Mouse (Mus musculus) limb, embryonic 11.5 days (tissue): ENCODE measurements around the gene Ttc22. TPM values are rescaled to one million over a fixed set of nuclear protein-coding genes. Genes with fewer than 3 reads are reported as not detected.

Experiments
- ATAC-seq: fragments of 200-750 bp; cut with Nextera tagmentation; 2 replicates; pipeline ENCODE4 v1.8.0; 2017; ENCODE audit warnings: low read depth; ENCODE audit not compliant: insufficient number of reproducible peaks, low FRiP score, low TSS enrichment
- DNase-seq: peaks from one replicate; pipeline ENCODE4 v3.0.0-alpha.2; 2015; ENCODE audit warnings: low spot score
- H3K27ac ChIP-seq: fragments of 300-500 bp; sonication (generic); replicated peaks from 2 replicates; pipeline ENCODE4 v1.5.1; 2014; ENCODE audit warnings: low read depth, mild to moderate bottlenecking, low read length
- H3K27me3 ChIP-seq: fragments of 300-500 bp; sonication (generic); 2 replicates; pipeline ENCODE4 v1.6.1; 2014; ENCODE audit warnings: mild to moderate bottlenecking, low read length, mixed read lengths; ENCODE audit not compliant: control insufficient read depth, insufficient read depth
- H3K36me3 ChIP-seq: fragments of 300-500 bp; sonication (generic); 2 replicates; pipeline ENCODE4 v1.6.1; 2014; ENCODE audit warnings: mild to moderate bottlenecking, low read length, moderate library complexity, mixed read lengths; ENCODE audit not compliant: control insufficient read depth, insufficient read depth
- H3K4me1 ChIP-seq: fragments of 300-500 bp; sonication (generic); 2 replicates; pipeline ENCODE4 v1.6.1; 2014; ENCODE audit warnings: low read length, mixed read lengths; ENCODE audit not compliant: control insufficient read depth, insufficient read depth
- H3K4me2 ChIP-seq: fragments of 300-500 bp; sonication (generic); 2 replicates; pipeline ENCODE4 v1.6.1; 2014; ENCODE audit warnings: low read depth, mild to moderate bottlenecking, moderate library complexity; ENCODE audit not compliant: severe bottlenecking
- H3K4me3 ChIP-seq: fragments of 300-500 bp; sonication (generic); 2 replicates; pipeline ENCODE4 v1.5.1; 2014; ENCODE audit warnings: low read depth, low read length
- H3K9ac ChIP-seq: fragments of 300-500 bp; sonication (generic); 2 replicates; pipeline ENCODE4 v1.6.1; 2014; ENCODE audit warnings: mild to moderate bottlenecking, low read length
- H3K9me3 ChIP-seq: fragments of 300-500 bp; sonication (generic); 2 replicates; pipeline ENCODE4 v1.6.1; 2016; ENCODE audit warnings: low read length; ENCODE audit not compliant: control insufficient read depth
- WGBS: fragments of 180-500 bp; shearing (Covaris S2); extraction: QIAGEN DNeasy Blood & Tissue Kit; methylation state at CpG from one replicate; pipeline ENCODE4 v1.1.7; 2014; 5-methylcytosine and 5-hydroxymethylcytosine counted together
- polyA plus RNA-seq: library from polyadenylated mRNA; unstranded; fragments of >200 nt; fragmentation: Nextera tagmentation; extraction: Ambion mirVana; gene quantifications from 2 replicates; pipeline ENCODE4 v1.2.1, GENCODE M21; 2014

Ttc22 gene
- polyA plus RNA-seq, 1 experiment from 2014 or later: 0.07 TPM

- ATAC-seq (no peak), DNase-seq (no peak)
- H3K4me2 ChIP-seq: no peak overlapping the region
- no peaks in the 10 kb centered on the region; the same call in 1 of the 2 replicates for H3K9me3 ChIP-seq
- 83% methylated on average over 4 of the region's 4 CpGs for WGBS
- peaks cover 9% of the 10 kb centered on the region for H3K4me1 ChIP-seq
- peaks cover 25% of the 10 kb centered on the region for H3K27me3 ChIP-seq
- no peaks in the 10 kb centered on the region for H3K36me3 ChIP-seq
- H3K4me3 ChIP-seq: no peak overlapping the region
- no peak overlapping the region for H3K9ac ChIP-seq
- no peak overlapping the region for H3K27ac ChIP-seq
Measured at GRCm38 (mm10) chr4:106618898-106619297, 3.3 kb upstream of the Ttc22 start.

- Histone ChIP-seq H3K27me3 (peaks cover 31% of the 10 kb centered on the region), H3K36me3 (no peaks in the 10 kb centered on the region), H3K4me1 (peaks cover 12% of the 10 kb centered on the region; the same call in 1 of the 2 replicates), H3K4me3 (no peak overlapping the region), H3K27ac (no peak overlapping the region), H3K4me2 (no peak overlapping the region), H3K9ac (no peak overlapping the region), H3K9me3 (no peaks in the 10 kb centered on the region; the same call in 1 of the 2 replicates)
- ATAC-seq (no peak), DNase-seq (no peak)
- WGBS: 79% methylated on average over 3 of the region's 3 CpGs
Measured at GRCm38 (mm10) chr4:106621428-106621827, 804 bp upstream of the Ttc22 start.

GRCm38 (mm10) chr4:106622712-106623111 is 480 bp downstream of the Ttc22 start:
- H3K4me3 ChIP-seq: no peak overlapping the region
- no peak overlapping the region for H3K9ac ChIP-seq
- 35% methylated on average over 28 of the region's 28 CpGs for WGBS
- H3K4me1 ChIP-seq: 0 out of 2 replicates have a peak, but pooled peaks cover 8% of the 10 kb centered on the region
- H3K36me3 ChIP-seq: no peaks in the 10 kb centered on the region
- H3K27ac ChIP-seq: no peak overlapping the region
- H3K9me3 ChIP-seq: no peaks in the 10 kb centered on the region; the same call in 1 of the 2 replicates
- DNase-seq (no peak), ATAC-seq (no peak)
- H3K4me2 ChIP-seq: peak overlapping the region; percentile 7; the same call in 1 of the 2 replicates
- H3K27me3 ChIP-seq: peaks cover 31% of the 10 kb centered on the region

DNA sequence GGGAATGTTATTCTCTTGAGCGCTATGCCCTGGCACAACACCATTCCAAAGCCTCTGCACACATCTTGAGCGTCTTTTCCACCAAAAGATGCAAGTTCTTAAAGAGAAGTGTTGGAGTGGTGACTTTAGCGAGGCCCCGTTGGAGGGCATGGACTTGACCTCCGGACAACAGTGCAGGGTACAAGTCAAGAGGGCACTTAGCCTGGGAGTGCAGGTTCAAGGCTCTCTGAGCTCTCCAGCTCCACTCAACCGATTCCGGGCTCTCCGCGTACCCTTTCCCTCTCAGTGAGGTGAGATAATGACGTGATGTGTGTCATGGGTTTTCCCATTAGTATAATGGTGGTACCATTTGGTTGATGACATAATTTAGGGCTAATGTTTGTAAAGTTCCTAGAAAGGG is 2.0 kb downstream of the Ttc22 start:
- H3K9ac ChIP-seq: no peak overlapping the region
- no peak overlapping the region for H3K27ac ChIP-seq
- H3K36me3 ChIP-seq: no peaks in the 10 kb centered on the region
- H3K4me1 ChIP-seq: 0 out of 2 replicates have a peak, but pooled peaks cover 8% of the 10 kb centered on the region
- DNase-seq (no peak), ATAC-seq (no peak)
- H3K4me2 ChIP-seq: no peak overlapping the region
- WGBS: 93% methylated on average over 10 of the region's 10 CpGs
- H3K27me3 ChIP-seq: peaks cover 31% of the 10 kb centered on the region
- H3K4me3 ChIP-seq: no peak overlapping the region
- H3K9me3 ChIP-seq: no peaks in the 10 kb centered on the region; the same call in 1 of the 2 replicates

GRCm38 (mm10) chr4:106627809-106628208 is 5.6 kb downstream of the Ttc22 start:
- no peak overlapping the region for H3K4me2 ChIP-seq
- WGBS: 83% methylated on average over 5 of the region's 5 CpGs
- no peak for DNase-seq
- no peak overlapping the region for H3K9ac ChIP-seq
- ATAC-seq: no peak
- H3K27me3 ChIP-seq: peaks cover 17% of the 10 kb centered on the region
- H3K4me3 ChIP-seq: no peak overlapping the region
- no peaks in the 10 kb centered on the region; the same call in 1 of the 2 replicates for H3K9me3 ChIP-seq
- no peaks in the 10 kb centered on the region for H3K36me3 ChIP-seq
- peaks cover 15% of the 10 kb centered on the region; the same call in 1 of the 2 replicates for H3K4me1 ChIP-seq
- no peak overlapping the region for H3K27ac ChIP-seq

GRCm38 (mm10) chr4:106628650-106629360 is 6.6 kb downstream of the Ttc22 start:
- Histone ChIP-seq H3K4me2 (no peak overlapping the region), H3K4me3 (no peak overlapping the region), H3K9ac (no peak overlapping the region), H3K27me3 (peaks cover 7% of the 10 kb centered on the region; the same call in 1 of the 2 replicates), H3K9me3 (no peaks in the 10 kb centered on the region), H3K27ac (no peak overlapping the region), H3K4me1 (peaks cover 18% of the 10 kb centered on the region; the same call in 1 of the 2 replicates), H3K36me3 (no peaks in the 10 kb centered on the region)
- ATAC-seq (no peak), DNase-seq (no peak)
- WGBS: 51% methylated on average over 9 of the region's 9 CpGs

- H3K27me3 ChIP-seq: 0 out of 2 replicates have a peak, but pooled peaks cover 3% of the 10 kb centered on the region
- H3K9me3 ChIP-seq: no peaks in the 10 kb centered on the region
- H3K36me3 ChIP-seq: no peaks in the 10 kb centered on the region
- ATAC-seq (no peak), DNase-seq (no peak)
- no peak overlapping the region for H3K9ac ChIP-seq
- H3K27ac ChIP-seq: no peak overlapping the region
- H3K4me2 ChIP-seq: no peak overlapping the region
- 64% methylated on average over 5 of the region's 5 CpGs for WGBS
- H3K4me1 ChIP-seq: peaks cover 18% of the 10 kb centered on the region; the same call in 1 of the 2 replicates
- no peak overlapping the region for H3K4me3 ChIP-seq
Measured at GRCm38 (mm10) chr4:106629374-106629773, 7.1 kb downstream of the Ttc22 start.

- no peak overlapping the region for H3K9ac ChIP-seq
- no peaks in the 10 kb centered on the region for H3K36me3 ChIP-seq
- H3K4me2 ChIP-seq: peak overlapping the region; percentile 1; the same call in 1 of the 2 replicates
- ATAC-seq: peak; percentile 31; the same call in 1 of the 2 replicates
- H3K27ac ChIP-seq: no peak overlapping the region
- no peak overlapping the region for H3K4me3 ChIP-seq
- peak; percentile 78 for DNase-seq
- peaks cover 18% of the 10 kb centered on the region; the same call in 1 of the 2 replicates for H3K4me1 ChIP-seq
- H3K9me3 ChIP-seq: no peaks in the 10 kb centered on the region
- WGBS: 19% methylated on average over 14 of the region's 14 CpGs
- H3K27me3 ChIP-seq: no peaks in the 10 kb centered on the region
Measured at GRCm38 (mm10) chr4:106630333-106631220, 8.3 kb downstream of the Ttc22 start.
